Mouse (Mus musculus) kidney, embryonic 15.5 days (tissue): ENCODE data around the gene Dedd2. TPM values are rescaled to one million over a fixed set of nuclear protein-coding genes. Genes with fewer than 3 reads are reported as not detected.

Experiments used
- ATAC-seq: fragments of 200-750 bp; cut with Nextera tagmentation; replicated peaks from 2 replicates; pipeline ENCODE4 v1.8.0; 2017; ENCODE audit warnings: moderate TSS enrichment; ENCODE audit not compliant: low FRiP score
- H3K27ac ChIP-seq: fragments of 300-500 bp; sonication (generic); 2 replicates; pipeline ENCODE4 v1.5.1; 2015; ENCODE audit warnings: mild to moderate bottlenecking, inconsistent platforms
- H3K27me3 ChIP-seq: fragments of 300-500 bp; sonication (generic); 2 replicates; pipeline ENCODE4 v1.6.1; 2015; ENCODE audit warnings: inconsistent platforms
- H3K36me3 ChIP-seq: fragments of 300-500 bp; sonication (generic); 2 replicates; pipeline ENCODE4 v1.6.1; 2015; ENCODE audit warnings: inconsistent platforms
- H3K4me1 ChIP-seq: fragments of 300-500 bp; sonication (generic); 2 replicates; pipeline ENCODE4 v1.6.1; 2015; ENCODE audit warnings: inconsistent platforms
- H3K4me2 ChIP-seq: fragments of 300-500 bp; sonication (generic); 2 replicates; pipeline ENCODE4 v1.6.1; 2015; ENCODE audit warnings: moderate library complexity, mild to moderate bottlenecking, inconsistent platforms
- H3K4me3 ChIP-seq: fragments of 300-500 bp; sonication (generic); replicated peaks from 2 replicates; pipeline ENCODE4 v1.5.1; 2015; ENCODE audit warnings: mild to moderate bottlenecking, inconsistent platforms
- H3K9ac ChIP-seq: fragments of 300-500 bp; sonication (generic); 2 replicates; pipeline ENCODE4 v1.6.1; 2015; ENCODE audit warnings: mild to moderate bottlenecking, inconsistent platforms
- H3K9me3 ChIP-seq: fragments of 300-500 bp; sonication (generic); replicated peaks from 2 replicates; pipeline ENCODE4 v1.6.1; 2016; ENCODE audit warnings: inconsistent platforms
- WGBS: fragments of 180-500 bp; shearing (Covaris S2); methylation state at CpG from one replicate; pipeline ENCODE4 v1.1.7; 2015; ENCODE audit warnings: mixed read lengths; 5-methylcytosine and 5-hydroxymethylcytosine counted together
- microRNA-seq: library from miRNA; unstranded; fragments of <30 nt; microRNA quantifications from one replicate; pipeline ENCODE4, GENCODE M21; 2016
- polyA plus RNA-seq: library from polyadenylated mRNA; unstranded; fragments of >200 nt; fragmentation: Nextera tagmentation; extraction: Ambion mirVana; gene quantifications from 2 replicates; pipeline ENCODE4 v1.2.1, GENCODE M21; 2015

The Dedd2 gene
- polyA plus RNA-seq, 1 experiment from 2014 or later = 10.2 TPM

GRCm38 (mm10) chr7:25154648-25155047 lies 65.8 kb downstream of the Dedd2 start:
- no peak for ATAC-seq
- H3K4me2 ChIP-seq = no peak overlapping the region
- H3K27ac ChIP-seq = no peak overlapping the region
- H3K36me3 ChIP-seq = no peaks in the 10 kb centered on the region
- H3K27me3 ChIP-seq = peaks cover 39% of the 10 kb centered on the region
- peaks cover 60% of the 10 kb centered on the region for H3K4me1 ChIP-seq
- H3K9me3 ChIP-seq = no peaks in the 10 kb centered on the region
- H3K4me3 ChIP-seq = no peak overlapping the region
- 70% methylated on average over 4 of the region's 4 CpGs for WGBS
- no peak overlapping the region for H3K9ac ChIP-seq

- Histone ChIP-seq H3K27me3 (peaks cover 43% of the 10 kb centered on the region), H3K4me3 (no peak overlapping the region), H3K27ac (no peak overlapping the region), H3K9me3 (no peaks in the 10 kb centered on the region), H3K4me2 (no peak overlapping the region), H3K4me1 (peaks cover 61% of the 10 kb centered on the region), H3K36me3 (no peaks in the 10 kb centered on the region), H3K9ac (no peak overlapping the region)
- ATAC-seq = no peak
- 33% methylated on average over 7 of the region's 7 CpGs for WGBS
Measured at GRCm38 (mm10) chr7:25153841-25154240, 66.6 kb downstream of the Dedd2 start.

- H3K4me1 ChIP-seq = peaks cover 61% of the 10 kb centered on the region
- no peak overlapping the region for H3K4me3 ChIP-seq
- WGBS = 32% methylated on average over 10 of the region's 10 CpGs
- no peak overlapping the region for H3K27ac ChIP-seq
- no peak overlapping the region for H3K4me2 ChIP-seq
- H3K36me3 ChIP-seq = no peaks in the 10 kb centered on the region
- no peak overlapping the region for H3K9ac ChIP-seq
- H3K9me3 ChIP-seq = no peaks in the 10 kb centered on the region
- peaks cover 48% of the 10 kb centered on the region for H3K27me3 ChIP-seq
- no peak for ATAC-seq
Measured at GRCm38 (mm10) chr7:25151916-25152556, 68.4 kb downstream of the Dedd2 start.

- Histone ChIP-seq H3K27ac (no peak overlapping the region), H3K9me3 (no peaks in the 10 kb centered on the region), H3K36me3 (no peaks in the 10 kb centered on the region), H3K4me1 (peaks cover 61% of the 10 kb centered on the region), H3K9ac (no peak overlapping the region), H3K4me2 (peak overlapping the region; percentile 36), H3K27me3 (peaks cover 43% of the 10 kb centered on the region), H3K4me3 (no peak overlapping the region)
- ATAC-seq = no peak
- 2% methylated on average over 7 of the region's 7 CpGs for WGBS
Measured at GRCm38 (mm10) chr7:25151009-25151408, 69.4 kb downstream of the Dedd2 start.

- Histone ChIP-seq H3K36me3 (no peaks in the 10 kb centered on the region), H3K4me3 (no peak overlapping the region), H3K9me3 (no peaks in the 10 kb centered on the region), H3K4me1 (peaks cover 54% of the 10 kb centered on the region), H3K27me3 (peaks cover 37% of the 10 kb centered on the region), H3K27ac (no peak overlapping the region), H3K4me2 (peak overlapping the region; percentile 36), H3K9ac (no peak overlapping the region)
- WGBS = 2% methylated on average over 18 of the region's 18 CpGs
- ATAC-seq = no peak
Measured at GRCm38 (mm10) chr7:25150151-25150663, 70.2 kb downstream of the Dedd2 start.

Small RNA genes within 50 kb of the gene (microRNA-seq; reads per million reads assigned to microRNA genes)
- not detected for gene Mir7048

Other genes with a start within 250 kb of the Dedd2 start
- 143 and 153 TPM in 2 replicates for gene Rabac1, start 247.9 kb downstream of the Dedd2 start, polyA plus RNA-seq
- 0.68 and 2.1 TPM in 2 replicates for gene Atp1a3, start 214.7 kb downstream of the Dedd2 start, polyA plus RNA-seq
- 5.1 and 7.0 TPM in 2 replicates for gene Grik5, start 148.3 kb downstream of the Dedd2 start, polyA plus RNA-seq
- 33.9 and 37.1 TPM in 2 replicates for gene Zfp574, start 148.0 kb downstream of the Dedd2 start, polyA plus RNA-seq
- gene Pou2f2, start 40.9 kb downstream of the Dedd2 start, polyA plus RNA-seq = 0.64 and 2.5 TPM in 2 replicates
- 2.5 and 2.6 TPM in 2 replicates for gene Zfp526, start 810 bp upstream of the Dedd2 start, polyA plus RNA-seq
- 10.7 and 12.1 TPM in 2 replicates for gene Gsk3a, start 17.2 kb upstream of the Dedd2 start, polyA plus RNA-seq
- 16.9 and 17.9 TPM in 2 replicates for gene Erf, start 30.1 kb upstream of the Dedd2 start, polyA plus RNA-seq
- gene Cic, start 47.1 kb upstream of the Dedd2 start, polyA plus RNA-seq = 28.2 and 32.4 TPM in 2 replicates
- gene Pafah1b3, start 77.4 kb upstream of the Dedd2 start, polyA plus RNA-seq = 181 and 191 TPM in 2 replicates
- 0.90 and 1.0 TPM in 2 replicates for gene Prr19, start 80.8 kb upstream of the Dedd2 start, polyA plus RNA-seq
- gene Tmem145, start 85.5 kb upstream of the Dedd2 start, polyA plus RNA-seq = 0.68 and 0.87 TPM in 2 replicates
- gene Megf8, start 96.5 kb upstream of the Dedd2 start, polyA plus RNA-seq = 13.3 and 16.4 TPM in 2 replicates
- 2.7 and 4.8 TPM in 2 replicates for gene Cnfn, start 149.1 kb upstream of the Dedd2 start, polyA plus RNA-seq
- 9.6 and 12.2 TPM in 2 replicates for gene Lipe, start 178.1 kb upstream of the Dedd2 start, polyA plus RNA-seq
- gene Cxcl17, start 192.3 kb upstream of the Dedd2 start, polyA plus RNA-seq = 0.45 and 0.84 TPM in 2 replicates